Mouse (Mus musculus) erythroblast, embryonic 14.5 days (primary cell): ENCODE data around the gene Aqp1.

Source experiments
- GATA1 ChIP-seq: IDR thresholded peaks from 2 replicates; pipeline ENCODE4 v1.6.1; 2012; ENCODE audit warnings: low read length, inconsistent platforms, mixed read lengths
- TAL1 ChIP-seq: IDR thresholded peaks from 3 replicates; pipeline ENCODE4 v1.6.1; 2012; ENCODE audit warnings: low read length, inconsistent platforms, mixed read lengths

DNA sequence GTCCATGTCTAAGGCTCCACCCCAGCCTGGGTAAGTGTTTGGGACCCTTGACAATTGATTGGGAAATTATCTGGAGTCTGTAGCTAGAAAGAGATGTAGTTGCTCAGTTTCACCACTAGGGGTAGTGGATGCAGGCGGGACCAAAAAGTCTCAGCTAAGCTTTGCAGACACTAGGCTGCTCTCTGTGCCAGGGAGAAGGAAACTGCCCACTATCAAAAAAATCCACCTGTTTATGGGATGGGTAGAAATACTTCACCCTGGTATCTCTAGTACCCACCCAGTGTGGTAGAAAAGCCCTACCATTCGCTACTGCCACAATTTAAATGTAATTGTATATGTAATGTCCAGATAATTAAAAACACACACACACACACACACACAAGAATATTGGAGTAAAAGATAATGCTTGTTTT is 22.5 kb downstream of the Aqp1 start:
- TF ChIP-seq GATA1 (peak; percentile 15; the same call in 1 of the 2 replicates), TAL1 (peak; percentile 76)
